In the genomic region with DNA sequence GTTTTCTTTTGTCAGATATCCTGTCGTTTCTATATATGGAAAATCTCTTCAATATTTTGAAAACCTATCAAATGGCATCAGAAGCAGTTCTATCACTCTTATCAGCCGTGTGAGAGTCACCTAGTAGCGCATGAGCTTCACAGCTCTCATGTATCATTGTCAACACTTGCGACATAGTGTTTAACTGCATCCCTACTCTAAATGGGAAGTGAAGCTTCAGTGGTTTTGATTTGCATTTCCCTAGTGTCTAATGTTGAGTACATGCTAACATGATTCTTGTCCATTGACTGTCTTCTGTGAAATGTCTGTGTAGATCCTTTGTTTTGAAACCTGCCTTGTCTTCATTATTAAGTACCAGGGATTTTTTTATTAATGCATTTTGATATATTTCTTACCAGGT, we compare ENCODE assay signal across 1 mouse cellular context.
TF ChIP-seq lines count a peak whose summit lies in the region.

No protein-coding gene starts in this region.

TF ChIP-seq in CH12.LX, 34 proteins besides CTCF, POLR2A, EP300 and RAD21 (continued from another document):
- TF ChIP-seq ZC3H11A (IDR thresholded peaks at IDR 0.05; ENCODE audit: low read depth, low read length) = no peak
- no peak for TF ChIP-seq ZNF384 (IDR thresholded peaks at IDR 0.05; ENCODE audit: low read depth, low read length)
- no peak for TF ChIP-seq CHD1 (IDR thresholded peaks at IDR 0.05; ENCODE audit: low read depth, low read length)
- TF ChIP-seq MAX (IDR thresholded peaks at IDR 0.05; ENCODE audit: low read length) = no peak
- no peak for TF ChIP-seq NELFE (IDR thresholded peaks at IDR 0.05; ENCODE audit: low read depth, low read length)
- 0 out of 2 replicates have a peak, but pooled peaks have one; percentile 16 for TF ChIP-seq BHLHE40 (IDR thresholded peaks at IDR 0.05; ENCODE audit: low read depth, low read length)
TF ChIP-seq in CH12.LX: peak in this region for 8.
